Mouse (Mus musculus): ENCODE measurements around the gene 1700066M21Rik.

GRCm38 (mm10) chr1:57433141-57433540 lies 55.7 kb downstream of the 1700066M21Rik start:
- TF ChIP-seq CTCF (IDR thresholded peaks at IDR 0.05; ENCODE audit: insufficient read depth, low read depth, low read length), result no peak
- no peak for TF ChIP-seq POLR2A (IDR thresholded peaks at IDR 0.05; ENCODE audit: insufficient read depth, low read depth, low read length)

All from olfactory bulb, adult 2 months (tissue).